Mouse (Mus musculus) layer of hippocampus, adult 18-20 months (tissue): ENCODE results near the gene Abtb1. TPM values are rescaled to one million over a fixed set of nuclear protein-coding genes. Genes with fewer than 3 reads are reported as not detected.

Experiments
- DNase-seq, 2 experiments: peaks; one replicate each; pipeline ENCODE4 v3.0.0; 2022; ENCODE audit warnings: low spot score in 2 of 2
- long read RNA-seq: library from polyadenylated mRNA; stranded (forward); transcript quantifications from one replicate; pipeline ENCODE4 v2.0.0, GENCODE M21; 2021
- total RNA-seq, 2 experiments: library from RNA; stranded (reverse); gene quantifications; 2 replicates each; pipeline ENCODE4 v1.2.3; 2021

Gene Abtb1
- total RNA-seq = 10 to 100 TPM; 32.5 to 35.4 TPM
- long read RNA-seq, transcript Abtb1-201 (12 exons, 1,845 nt) = major isoform, 9 of 30 reads
- long read RNA-seq, partial matches to known transcripts = 1 of 30 reads
- long read RNA-seq, other reads (novel, unspliced or antisense) = 20 of 30 reads

DNA sequence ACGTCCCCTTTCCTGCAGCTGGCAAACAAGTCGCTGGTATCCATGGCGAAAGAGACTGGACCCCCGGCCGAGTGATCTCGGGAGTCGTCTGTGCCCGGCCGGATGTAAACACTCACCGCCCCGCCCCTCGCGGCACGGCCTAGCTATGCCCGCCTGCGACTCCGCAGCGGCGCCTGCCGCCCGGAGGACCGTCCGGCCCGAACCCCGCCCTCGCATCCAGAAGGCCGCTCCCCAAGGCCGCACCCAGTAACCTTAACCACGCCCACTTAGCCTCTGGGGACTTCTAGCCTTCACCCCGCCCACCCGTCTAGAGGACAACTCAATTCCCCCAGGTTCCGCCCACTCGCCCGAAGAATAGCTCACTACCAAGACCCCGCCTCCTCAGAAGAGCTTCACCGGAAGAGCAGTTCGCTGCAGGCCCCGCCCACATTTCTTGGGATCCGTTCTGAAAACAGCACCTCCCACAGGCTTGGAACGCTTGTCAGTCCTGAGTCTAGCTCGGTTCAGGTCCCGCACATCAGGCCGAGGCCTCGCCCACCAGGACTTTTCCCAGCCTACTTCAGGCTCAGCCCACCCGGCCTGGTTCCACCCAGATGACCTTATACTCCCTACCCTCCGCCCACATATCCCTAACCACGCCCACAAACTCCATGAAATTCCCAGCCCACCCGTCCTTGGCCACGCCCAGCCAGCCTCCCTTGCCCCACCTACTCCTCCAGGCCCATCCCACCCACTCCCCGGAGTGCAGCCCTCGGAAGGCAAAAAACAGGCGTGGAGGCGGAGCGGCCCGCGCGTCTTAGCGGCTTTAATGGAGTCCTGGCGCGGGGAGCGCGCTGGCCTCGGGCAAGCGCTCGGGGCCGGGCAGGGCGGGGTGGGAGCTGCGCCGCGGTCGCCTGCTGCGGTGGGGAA lies at the start of gene Abtb1:
TSS of gene Abtb1 (minus strand) at position 204 of the 909 bp plus-strand sequence.
- DNase-seq = peak; percentile 99

DNA sequence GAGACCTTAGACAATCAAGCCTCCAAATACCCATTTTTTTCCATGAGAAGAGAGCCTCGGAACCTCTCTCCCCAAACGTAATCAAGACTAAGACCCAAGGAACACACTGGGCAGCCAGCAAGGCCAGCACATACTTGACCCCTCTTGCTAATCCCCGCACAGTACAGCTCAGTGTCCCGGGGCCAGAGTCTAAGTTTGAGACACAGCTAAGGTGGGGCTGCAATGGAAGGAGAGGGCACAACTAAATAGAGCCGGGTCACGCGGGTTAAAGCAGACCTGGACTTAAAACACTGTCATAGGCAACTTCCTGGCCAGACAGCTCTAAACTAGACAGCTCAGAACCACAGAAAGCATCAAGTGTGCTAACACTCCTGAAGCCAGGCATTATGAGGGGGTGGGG lies 49.0 kb upstream of the Abtb1 start:
- DNase-seq = no peak

DNA sequence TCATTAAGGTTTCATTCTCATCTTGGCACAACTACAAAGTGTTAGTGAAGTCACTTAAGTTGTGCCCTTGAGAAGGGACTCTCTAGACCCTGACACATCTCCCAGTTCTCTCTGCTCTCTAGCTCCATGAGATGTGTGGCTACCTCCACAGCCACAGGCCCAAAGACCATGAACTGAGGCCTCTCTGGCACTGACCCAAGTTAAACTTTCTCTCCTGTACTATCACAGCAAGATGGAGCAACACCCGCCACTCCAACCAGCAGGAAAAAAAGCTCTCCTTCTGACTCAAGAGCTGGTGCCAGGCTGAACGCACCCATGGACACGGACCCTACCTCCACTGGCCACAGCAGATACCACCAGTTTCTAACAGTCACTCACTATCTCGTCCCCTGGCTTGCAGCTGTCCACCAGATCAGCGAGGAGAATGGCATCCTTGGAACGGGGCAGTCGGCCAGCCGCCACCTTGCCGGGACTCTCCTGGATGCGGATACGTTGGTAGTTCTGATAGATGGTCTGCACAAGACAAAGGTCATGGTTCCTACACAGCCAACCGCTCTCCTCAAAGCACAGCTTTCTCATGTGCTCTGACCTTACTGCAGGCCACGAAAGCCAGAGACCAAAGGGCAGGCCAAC lies 47.7 kb upstream of the Abtb1 start:
- no peak for DNase-seq

GRCm38 (mm10) chr6:88886417-88886967 lies 44.7 kb upstream of the Abtb1 start:
- no peak for DNase-seq

GRCm38 (mm10) chr6:88885644-88886416 lies 44.0 kb upstream of the Abtb1 start:
- DNase-seq = no peak

DNA sequence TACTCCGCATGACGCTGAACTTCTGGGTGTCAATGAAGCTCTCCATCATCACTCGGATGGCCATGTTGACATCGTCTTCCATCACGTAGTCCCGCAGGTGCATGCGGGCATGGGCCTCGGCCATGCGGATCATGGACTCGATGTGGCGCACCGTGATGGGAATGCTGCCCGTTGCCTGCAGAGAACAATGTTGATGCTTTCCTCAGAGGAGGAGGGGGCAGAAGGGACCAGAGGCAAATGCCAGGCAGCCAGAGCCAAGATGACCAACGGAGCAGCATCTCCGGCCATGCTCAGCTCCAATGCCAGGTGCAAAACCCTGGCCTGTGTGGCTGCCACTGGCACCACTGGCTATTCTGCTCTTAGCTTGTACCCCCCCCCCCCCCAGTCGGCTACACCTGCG lies 42.9 kb upstream of the Abtb1 start:
- DNase-seq = no peak

DNA sequence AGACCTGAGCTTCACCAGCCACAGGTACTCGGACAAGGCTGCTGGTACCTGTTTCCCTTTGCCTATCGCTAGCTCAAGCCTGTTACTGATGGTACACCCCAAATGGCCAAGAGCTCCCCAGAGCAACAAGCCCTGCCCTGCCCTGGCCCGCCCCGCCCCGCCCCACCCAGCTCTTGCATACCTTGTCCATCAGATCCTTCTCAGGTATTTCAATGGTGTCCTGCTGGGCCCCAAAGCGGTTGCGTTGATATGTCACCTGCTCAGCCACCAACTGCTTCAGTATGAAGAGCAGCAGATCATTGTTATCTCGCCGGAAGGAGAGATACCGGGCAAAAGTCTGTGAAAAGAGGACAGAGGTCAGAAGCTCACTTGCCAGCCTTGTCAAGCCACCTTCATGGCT lies 42.4 kb upstream of the Abtb1 start:
- no peak for DNase-seq

GRCm38 (mm10) chr6:88881334-88881733 lies 39.5 kb upstream of the Abtb1 start:
- DNase-seq = no peak

DNA sequence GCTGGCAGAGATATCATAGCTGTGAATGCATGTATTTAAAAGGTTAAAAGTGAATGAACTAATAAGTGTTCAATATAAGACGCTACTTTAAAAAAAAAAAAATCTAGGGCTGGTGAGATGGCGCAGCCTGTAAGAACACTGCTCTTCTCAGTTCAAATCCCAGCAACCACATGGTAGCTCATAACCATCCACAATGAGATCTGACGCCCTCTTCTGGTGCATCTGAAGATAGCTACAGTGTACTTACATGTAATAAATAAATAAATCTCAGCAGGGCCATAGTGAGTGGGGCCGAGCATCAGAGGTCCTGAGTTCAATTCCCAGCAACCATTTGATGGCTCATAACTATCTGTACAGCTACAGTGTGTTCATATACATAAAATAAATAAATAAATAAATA lies 37.7 kb upstream of the Abtb1 start:
- DNase-seq = no peak

GRCm38 (mm10) chr6:88874868-88875508 lies 33.2 kb upstream of the Abtb1 start, which contains the start of gene Podxl2:
Podxl2 (minus strand) TSS chr6:88875044.
- DNase-seq = peak; percentile 70 to 84

- peak in 1 of 2 experiments; percentile 55 for DNase-seq
Observed at GRCm38 (mm10) chr6:88873965-88874867, 32.4 kb upstream of the Abtb1 start.

GRCm38 (mm10) chr6:88872811-88873210 lies 31.0 kb upstream of the Abtb1 start:
- no peak for DNase-seq

DNA sequence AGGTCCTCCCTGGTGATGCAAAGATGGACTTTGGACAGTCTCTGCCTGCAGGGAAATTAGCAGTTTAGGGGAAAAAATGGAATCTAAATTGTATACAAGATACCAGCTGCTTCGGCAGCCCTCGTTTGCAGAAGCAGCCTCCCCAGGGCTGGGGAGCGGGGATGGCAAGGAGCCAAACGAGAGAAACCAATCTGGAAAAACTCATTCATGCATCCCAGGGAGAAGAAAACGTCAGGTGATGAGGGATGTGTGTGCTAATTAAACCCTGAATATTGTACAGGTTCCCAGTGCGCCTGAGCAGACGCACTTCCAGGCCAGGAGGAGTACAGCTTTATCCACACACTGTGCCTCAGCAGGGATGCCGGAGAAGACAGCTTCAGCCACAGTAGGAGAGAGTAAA lies 29.8 kb upstream of the Abtb1 start:
- peak; percentile 68 to 77 for DNase-seq

DNA sequence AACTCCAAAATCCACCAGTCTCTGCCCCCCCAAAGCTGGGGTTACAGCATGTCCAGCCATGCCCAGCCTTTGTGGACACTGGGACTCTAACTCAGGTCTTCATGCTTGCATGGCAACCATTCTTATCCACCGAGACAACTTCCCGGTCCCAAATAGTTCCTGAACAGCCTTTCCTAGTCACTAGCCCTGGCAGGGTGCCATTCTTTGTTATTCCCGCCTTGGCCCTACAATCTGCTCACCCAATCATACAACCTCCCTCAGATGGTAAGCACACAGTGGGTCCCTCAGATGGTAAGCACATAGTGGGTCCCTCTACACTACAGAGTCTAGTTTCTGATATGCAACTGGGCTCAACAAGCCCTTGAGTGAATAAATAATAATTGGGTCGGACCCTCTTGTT lies 28.8 kb upstream of the Abtb1 start:
- peak in 1 of 2 experiments; percentile 27 for DNase-seq

DNA sequence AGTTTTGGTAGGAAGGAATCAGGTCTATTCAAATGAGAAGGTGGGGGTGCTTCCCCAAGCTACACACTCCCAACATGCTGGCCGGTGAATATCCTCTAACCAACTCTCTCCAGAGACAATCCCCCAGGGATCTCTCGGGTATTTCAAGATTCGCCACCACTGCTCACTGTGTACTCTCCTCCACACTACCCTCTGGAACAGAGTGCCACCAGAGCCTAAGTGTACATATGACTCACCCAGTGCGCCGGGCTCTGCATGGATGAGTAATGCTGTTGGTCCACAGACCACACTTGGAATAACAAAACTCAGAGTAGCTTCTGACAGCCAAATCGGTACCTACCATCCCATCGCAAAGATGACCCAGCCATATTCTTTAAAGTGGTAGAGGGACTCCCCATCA lies 27.7 kb upstream of the Abtb1 start:
- peak; percentile 30 to 56 for DNase-seq

- no peak for DNase-seq
Observed at GRCm38 (mm10) chr6:88865704-88866103, 23.9 kb upstream of the Abtb1 start.

DNA sequence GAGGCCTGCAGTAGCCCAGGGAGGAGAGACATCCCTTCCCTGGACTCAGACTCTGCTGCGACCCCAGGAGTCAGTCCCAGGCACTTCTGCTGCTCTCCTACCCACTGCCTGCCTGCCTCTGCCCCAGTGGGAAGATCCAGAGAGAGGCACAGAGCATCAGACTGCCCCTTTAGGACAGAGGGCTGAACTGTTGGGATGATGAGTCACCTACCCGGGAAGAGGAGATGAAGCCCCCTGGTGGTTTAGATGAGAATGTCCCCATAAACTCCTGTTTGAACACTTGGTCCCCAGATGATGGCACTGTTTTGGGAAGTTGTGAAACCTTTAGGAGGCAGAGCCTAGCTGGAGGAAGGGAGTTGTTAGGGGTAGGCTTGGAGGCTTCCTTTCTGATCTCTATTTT lies 19.1 kb upstream of the Abtb1 start:
- DNase-seq = peak in 1 of 2 experiments; percentile 63

- DNase-seq = no peak
Observed at GRCm38 (mm10) chr6:88858341-88858740, 16.6 kb upstream of the Abtb1 start.

- DNase-seq = no peak
Observed at GRCm38 (mm10) chr6:88857830-88858229, 16.0 kb upstream of the Abtb1 start.
